Mouse (Mus musculus): ENCODE measurements around the gene Slc25a11.

DNA sequence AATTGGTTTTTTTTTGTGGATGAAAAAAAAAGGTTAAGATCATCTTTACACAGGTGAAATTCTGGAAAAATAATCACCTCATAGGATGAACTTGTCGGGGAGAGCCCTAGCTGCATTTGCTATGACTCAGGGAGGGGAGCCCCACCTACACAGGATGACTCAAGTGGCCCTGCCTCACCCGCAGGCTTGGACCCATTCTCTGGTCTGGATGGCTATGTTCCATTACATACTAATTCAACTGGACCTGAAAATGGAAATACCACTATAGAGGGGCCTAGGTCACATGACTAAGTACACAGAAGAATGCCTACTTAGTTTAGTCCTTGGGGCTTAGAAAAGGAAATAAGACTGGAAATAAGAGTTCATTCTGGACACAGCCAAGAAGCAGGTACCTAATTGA lies 4.1 kb upstream of the Slc25a11 start:
- TF ChIP-seq EP300 (IDR thresholded peaks at IDR 0.05; ENCODE audit: low read depth) = no peak
- no peak for TF ChIP-seq CTCF (IDR thresholded peaks at IDR 0.05; ENCODE audit: low read depth)

Measured in liver, embryonic 14.5 days (tissue).